Mouse (Mus musculus): ENCODE data around the gene Flt3. TPM values are rescaled to one million over a fixed set of nuclear protein-coding genes. Genes with fewer than 3 reads are reported as not detected.

Flt3 gene
- polyA plus RNA-seq, 1 experiment = 0.60 TPM

DNA sequence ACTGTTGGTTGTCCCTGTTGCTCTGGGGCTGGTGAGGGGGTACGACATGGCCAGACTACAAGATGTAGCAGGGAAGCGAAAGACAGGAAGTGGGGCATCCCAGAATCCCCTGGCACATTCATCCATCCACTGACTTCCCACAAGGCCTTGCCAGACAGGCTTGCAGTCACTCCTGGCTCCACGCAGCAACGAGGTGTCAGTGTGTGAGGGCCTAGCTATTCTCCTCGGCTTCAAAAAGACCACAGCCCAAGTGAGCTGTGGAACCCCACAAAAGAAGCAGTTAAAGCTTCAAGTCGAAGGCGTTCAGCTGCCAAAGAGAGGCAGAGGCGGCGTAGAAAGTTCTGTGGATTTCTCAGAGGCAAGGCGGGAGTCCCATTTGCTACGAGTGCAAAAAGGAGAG lies 41.8 kb downstream of the Flt3 start:
- H3K9me3 ChIP-seq = 0 out of 2 replicates have a peak, but pooled peaks cover 2% of the 10 kb centered on the region
- H3K36me3 ChIP-seq (replicated peaks; ENCODE audit: low read length) = no peaks in the 10 kb centered on the region
- no peak for TF ChIP-seq GATA1 (IDR thresholded peaks at IDR 0.05; ENCODE audit: borderline replicate concordance, low read length)
- no peak for TF ChIP-seq FLI1 (IDR thresholded peaks at IDR 0.05; ENCODE audit: low read length)
- no peak overlapping the region for H3K4me3 ChIP-seq (replicated peaks)
- peaks cover 4% of the 10 kb centered on the region for H3K4me1 ChIP-seq
- peaks cover 3% of the 10 kb centered on the region for H3K27me3 ChIP-seq (replicated peaks)

DNA sequence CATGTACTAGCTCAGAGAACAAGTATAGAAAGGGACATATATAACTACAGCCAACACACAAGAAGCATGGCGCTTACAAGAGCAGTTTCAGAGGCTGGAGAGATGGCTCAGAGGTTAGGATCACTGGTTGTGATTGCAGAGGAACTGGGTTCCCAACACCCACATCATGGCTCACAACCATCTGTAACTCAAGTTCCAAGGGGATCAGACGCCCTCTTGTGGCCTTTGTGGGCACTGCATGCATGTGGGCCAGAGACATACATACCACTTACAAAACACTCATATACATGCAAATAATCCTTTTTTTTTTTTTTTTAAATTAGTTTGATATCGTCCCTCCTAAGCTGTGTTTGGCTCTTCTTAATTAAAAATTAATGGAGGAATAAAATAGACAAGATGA lies 42.8 kb downstream of the Flt3 start:
- Histone ChIP-seq H3K9me3 (0 out of 2 replicates have a peak, but pooled peaks cover 2% of the 10 kb centered on the region), H3K36me3 (replicated peaks; ENCODE audit: low read length) (no peaks in the 10 kb centered on the region), H3K4me1 (peaks cover 4% of the 10 kb centered on the region), H3K4me3 (replicated peaks) (no peak overlapping the region), H3K27me3 (replicated peaks) (peaks cover 3% of the 10 kb centered on the region)
- TF ChIP-seq GATA1 (IDR thresholded peaks at IDR 0.05; ENCODE audit: borderline replicate concordance, low read length) (no peak), FLI1 (IDR thresholded peaks at IDR 0.05; ENCODE audit: low read length) (no peak)

DNA sequence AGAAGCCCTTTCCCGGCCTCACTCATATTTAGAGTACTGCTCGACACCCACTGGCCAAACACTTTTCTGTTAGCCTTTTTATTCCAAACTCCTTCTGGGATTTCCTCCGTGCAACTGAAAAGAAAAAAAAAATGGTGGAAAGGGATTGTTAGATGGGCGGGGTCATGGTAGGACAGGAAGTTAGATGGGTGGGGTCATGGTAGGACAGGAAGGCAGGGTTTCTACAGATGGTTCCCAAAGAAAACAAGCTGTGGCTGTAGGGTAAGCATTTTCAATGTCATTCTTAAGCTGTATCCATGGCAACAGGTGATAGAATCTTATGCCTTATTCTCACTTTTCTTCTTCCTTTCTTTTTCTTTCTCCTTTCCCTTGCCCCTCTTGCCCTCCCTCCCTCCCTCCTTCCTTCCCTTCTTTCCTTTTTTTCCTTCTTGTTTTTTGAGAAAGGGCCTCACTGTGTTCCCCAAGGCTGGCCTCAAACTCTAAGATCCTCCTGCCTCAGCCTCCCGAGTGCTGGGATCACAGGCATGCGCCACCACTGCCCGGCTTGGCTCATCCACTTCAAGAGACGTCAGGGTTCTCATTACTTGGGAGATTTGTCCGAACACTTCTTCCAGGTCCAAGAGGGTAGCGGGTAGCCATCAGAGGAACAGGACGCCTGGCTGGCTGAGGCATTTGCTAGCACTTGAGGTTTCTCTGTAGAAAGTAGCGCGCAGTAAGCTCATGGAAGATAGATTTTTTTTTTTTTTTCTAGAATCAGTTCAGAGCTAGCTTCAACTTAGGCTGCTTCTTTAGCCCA lies 43.8 kb downstream of the Flt3 start:
- H3K4me3 ChIP-seq (replicated peaks) = no peak overlapping the region
- H3K4me1 ChIP-seq = peaks cover 1% of the 10 kb centered on the region
- 0 out of 2 replicates have a peak, but pooled peaks cover 2% of the 10 kb centered on the region for H3K9me3 ChIP-seq
- H3K27me3 ChIP-seq (replicated peaks) = peaks cover 5% of the 10 kb centered on the region
- H3K36me3 ChIP-seq (replicated peaks; ENCODE audit: low read length) = no peaks in the 10 kb centered on the region
- TF ChIP-seq FLI1 (IDR thresholded peaks at IDR 0.05; ENCODE audit: low read length) (no peak), GATA1 (IDR thresholded peaks at IDR 0.05; ENCODE audit: borderline replicate concordance, low read length) (no peak)

DNA sequence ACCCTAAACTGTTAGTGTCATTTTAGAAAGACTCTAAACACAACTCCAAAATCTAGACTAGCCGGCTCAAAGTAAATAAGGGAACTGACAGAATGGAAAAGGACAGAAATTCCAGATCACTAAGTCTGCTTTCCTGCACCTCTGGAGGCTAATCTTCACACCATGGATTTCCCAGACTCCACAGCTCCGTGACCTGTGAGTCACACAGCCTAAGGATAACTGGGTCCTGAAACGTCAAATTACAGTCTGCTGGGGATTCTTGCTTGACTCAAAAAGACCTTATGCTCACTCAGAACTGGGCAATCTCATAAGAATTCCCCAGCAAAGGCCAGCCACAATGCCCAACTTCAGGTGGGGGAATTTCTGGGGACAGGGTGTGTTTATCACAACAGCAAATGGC lies 44.5 kb downstream of the Flt3 start:
- H3K9me3 ChIP-seq = 0 out of 2 replicates have a peak, but pooled peaks cover 2% of the 10 kb centered on the region
- H3K36me3 ChIP-seq (replicated peaks; ENCODE audit: low read length) = no peaks in the 10 kb centered on the region
- H3K4me1 ChIP-seq = no peaks in the 10 kb centered on the region; the same call in 1 of the 2 replicates
- TF ChIP-seq FLI1 (IDR thresholded peaks at IDR 0.05; ENCODE audit: low read length) = no peak
- H3K27me3 ChIP-seq (replicated peaks) = peaks cover 7% of the 10 kb centered on the region
- H3K4me3 ChIP-seq (replicated peaks) = no peak overlapping the region

DNA sequence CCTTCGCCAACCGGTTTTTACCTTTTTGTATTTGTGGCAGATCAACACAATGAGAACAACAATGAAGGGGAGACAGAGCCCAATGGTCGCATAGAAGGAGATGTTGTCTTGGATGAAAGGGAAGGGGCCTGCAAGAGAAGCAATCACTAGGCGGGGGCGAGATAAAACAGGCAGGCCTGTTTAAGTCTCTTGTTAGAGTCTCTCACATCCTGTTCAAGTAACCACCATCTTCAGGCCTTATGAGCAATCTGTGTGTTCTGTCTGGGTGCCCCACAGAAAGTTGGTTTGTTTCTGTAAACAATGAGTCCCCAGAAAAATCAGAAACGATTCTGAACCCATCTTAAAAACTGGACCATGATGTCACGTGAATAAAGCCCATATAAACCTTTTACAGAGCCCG lies 45.3 kb downstream of the Flt3 start:
- Histone ChIP-seq H3K36me3 (replicated peaks; ENCODE audit: low read length) (no peaks in the 10 kb centered on the region), H3K4me3 (replicated peaks) (no peak overlapping the region), H3K4me1 (no peaks in the 10 kb centered on the region; the same call in 1 of the 2 replicates), H3K27me3 (replicated peaks) (peaks cover 7% of the 10 kb centered on the region), H3K9me3 (0 out of 2 replicates have a peak, but pooled peaks cover 2% of the 10 kb centered on the region)
- TF ChIP-seq FLI1 (IDR thresholded peaks at IDR 0.05; ENCODE audit: low read length) (no peak), GATA1 (IDR thresholded peaks at IDR 0.05; ENCODE audit: borderline replicate concordance, low read length) (no peak)

DNA sequence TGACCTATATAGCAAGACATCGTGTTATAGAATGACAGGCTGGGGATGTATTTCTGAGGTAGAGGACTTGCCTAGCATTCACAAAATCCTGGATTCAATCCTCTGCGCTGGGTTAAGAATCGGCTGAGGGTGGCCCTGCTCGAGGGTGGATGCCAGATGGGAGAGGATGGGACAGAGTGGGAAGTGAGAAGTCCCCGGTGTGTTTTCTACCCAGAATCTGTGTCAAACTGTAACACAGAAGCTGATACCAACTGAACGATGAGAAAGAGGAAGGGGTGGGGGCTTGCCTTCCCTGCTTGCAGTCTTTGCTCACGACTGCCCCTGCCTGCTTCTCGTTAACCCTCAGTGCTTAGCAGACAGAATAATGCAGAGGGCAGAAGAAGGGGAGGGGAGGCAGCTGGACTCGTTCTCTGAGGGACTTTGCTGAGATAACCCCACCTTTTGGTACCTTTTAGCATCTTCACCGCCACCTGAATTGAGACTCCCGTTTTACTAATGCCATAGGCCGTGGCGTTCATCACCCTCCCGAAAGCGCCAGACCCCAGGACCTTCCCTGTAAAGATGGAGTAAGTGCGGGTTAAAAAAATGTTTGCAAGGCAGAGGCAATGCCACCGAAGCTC lies 46.0 kb downstream of the Flt3 start:
- Histone ChIP-seq H3K36me3 (replicated peaks; ENCODE audit: low read length) (no peaks in the 10 kb centered on the region), H3K9me3 (0 out of 2 replicates have a peak, but pooled peaks cover 2% of the 10 kb centered on the region), H3K27me3 (replicated peaks) (peaks cover 7% of the 10 kb centered on the region), H3K4me3 (replicated peaks) (no peak overlapping the region), H3K4me1 (no peaks in the 10 kb centered on the region; the same call in 1 of the 2 replicates)
- no peak for TF ChIP-seq GATA1 (IDR thresholded peaks at IDR 0.05; ENCODE audit: borderline replicate concordance, low read length)

DNA sequence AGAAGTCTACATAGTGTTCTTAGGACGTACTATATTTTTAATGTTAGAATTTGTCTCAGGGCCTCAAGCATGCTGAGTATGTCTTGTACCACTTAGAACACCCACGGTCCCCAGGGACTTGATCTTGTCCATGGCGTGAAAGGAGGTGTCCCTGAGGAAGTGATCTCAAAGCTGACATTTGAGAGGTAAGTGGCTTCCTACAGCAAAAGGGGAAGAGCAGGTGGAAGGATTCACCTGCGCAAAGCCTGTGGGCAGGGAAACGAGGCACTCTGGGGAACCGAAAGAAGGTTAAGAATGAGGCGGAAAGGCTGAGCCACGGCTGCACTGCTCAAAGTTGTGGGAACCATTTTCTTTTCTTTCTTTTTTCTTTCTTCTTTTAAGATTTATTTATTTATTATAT lies 48.4 kb downstream of the Flt3 start:
- H3K4me3 ChIP-seq (replicated peaks) = no peak overlapping the region
- no peaks in the 10 kb centered on the region for H3K9me3 ChIP-seq
- no peak for TF ChIP-seq FLI1 (IDR thresholded peaks at IDR 0.05; ENCODE audit: low read length)
- no peak for TF ChIP-seq GATA1 (IDR thresholded peaks at IDR 0.05; ENCODE audit: borderline replicate concordance, low read length)
- H3K4me1 ChIP-seq = no peaks in the 10 kb centered on the region; the same call in 1 of the 2 replicates
- peaks cover 7% of the 10 kb centered on the region for H3K27me3 ChIP-seq (replicated peaks)
- H3K36me3 ChIP-seq (replicated peaks; ENCODE audit: low read length) = no peaks in the 10 kb centered on the region

DNA sequence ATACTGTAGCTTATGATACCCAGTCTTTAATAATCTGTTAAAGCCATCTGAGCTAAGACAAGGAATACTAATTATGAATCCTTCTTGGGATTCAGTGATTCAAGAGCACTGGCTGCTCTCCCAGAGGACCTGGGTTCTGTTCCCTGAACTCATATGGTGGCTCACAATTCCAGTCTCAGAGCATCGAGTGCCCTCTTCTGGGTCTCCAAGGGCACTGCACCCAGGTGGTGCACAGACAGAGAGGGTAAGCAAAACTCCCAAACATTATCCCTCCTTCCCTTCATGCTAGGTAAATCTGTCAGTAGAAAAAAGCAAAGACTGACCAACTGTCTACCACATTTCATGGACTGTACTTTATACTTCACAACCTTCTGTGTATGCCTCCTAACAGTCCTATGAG lies 54.3 kb downstream of the Flt3 start:
- Histone ChIP-seq H3K27me3 (replicated peaks) (peaks cover 11% of the 10 kb centered on the region), H3K4me1 (0 out of 2 replicates have a peak, but pooled peaks cover 3% of the 10 kb centered on the region), H3K36me3 (replicated peaks; ENCODE audit: low read length) (no peaks in the 10 kb centered on the region), H3K9me3 (peaks cover 6% of the 10 kb centered on the region; the same call in 1 of the 2 replicates), H3K4me3 (replicated peaks) (no peak overlapping the region)
- TF ChIP-seq GATA1 (IDR thresholded peaks at IDR 0.05; ENCODE audit: borderline replicate concordance, low read length) (no peak), FLI1 (IDR thresholded peaks at IDR 0.05; ENCODE audit: low read length) (no peak)

DNA sequence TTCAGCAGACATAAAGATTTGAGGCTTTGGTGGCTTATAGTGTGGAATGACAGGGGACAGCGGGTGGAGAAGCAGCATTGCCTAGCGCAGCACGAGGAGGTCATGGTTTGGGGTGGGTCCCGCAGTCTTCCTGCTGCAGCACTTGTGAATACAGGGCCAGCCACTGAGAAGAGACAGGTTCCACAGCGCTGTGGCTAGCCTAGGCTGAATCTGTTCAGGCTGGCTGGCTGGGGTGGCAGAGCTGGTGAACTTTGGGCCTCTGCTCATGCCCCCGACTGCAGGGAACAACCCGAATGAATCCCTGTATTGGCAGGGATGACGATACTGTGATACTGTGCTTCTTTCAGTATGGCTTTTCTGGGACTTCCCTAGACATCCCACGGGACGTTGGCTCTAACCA lies 56.4 kb downstream of the Flt3 start:
- no peak for TF ChIP-seq FLI1 (IDR thresholded peaks at IDR 0.05; ENCODE audit: low read length)
- TF ChIP-seq GATA1 (IDR thresholded peaks at IDR 0.05; ENCODE audit: borderline replicate concordance, low read length) = no peak
- H3K4me3 ChIP-seq (replicated peaks) = no peak overlapping the region
- H3K4me1 ChIP-seq = 0 out of 2 replicates have a peak, but pooled peaks cover 3% of the 10 kb centered on the region
- H3K9me3 ChIP-seq = peaks cover 6% of the 10 kb centered on the region; the same call in 1 of the 2 replicates
- H3K36me3 ChIP-seq (replicated peaks; ENCODE audit: low read length) = no peaks in the 10 kb centered on the region
- H3K27me3 ChIP-seq (replicated peaks) = peaks cover 12% of the 10 kb centered on the region

DNA sequence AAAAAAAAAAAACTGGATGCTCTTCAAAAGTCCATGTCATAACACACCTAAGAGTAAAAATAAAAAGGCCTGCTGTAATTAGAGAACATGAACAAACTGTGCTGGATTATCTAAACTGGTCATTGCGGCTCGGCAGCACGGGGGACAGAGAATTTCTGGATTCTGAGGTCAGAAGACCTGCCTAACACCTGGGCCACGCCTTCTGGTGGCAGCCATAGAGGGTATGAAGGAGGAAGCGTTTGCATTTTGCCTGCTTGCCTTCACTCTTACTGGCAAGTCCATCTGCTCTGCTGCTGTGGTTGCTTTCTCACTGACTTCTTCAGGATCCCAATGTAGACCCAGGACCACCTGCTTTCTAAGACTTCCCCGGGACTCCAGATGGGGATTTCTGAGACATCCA lies 57.4 kb downstream of the Flt3 start:
- H3K4me1 ChIP-seq = 0 out of 2 replicates have a peak, but pooled peaks cover 3% of the 10 kb centered on the region

More for the DNA sequence above, 57.4 kb downstream of the Flt3 start:
- peaks cover 12% of the 10 kb centered on the region for H3K27me3 ChIP-seq (replicated peaks)
- H3K36me3 ChIP-seq (replicated peaks; ENCODE audit: low read length) = no peaks in the 10 kb centered on the region
- no peak overlapping the region for H3K4me3 ChIP-seq (replicated peaks)
- peaks cover 6% of the 10 kb centered on the region; the same call in 1 of the 2 replicates for H3K9me3 ChIP-seq
- TF ChIP-seq GATA1 (IDR thresholded peaks at IDR 0.05; ENCODE audit: borderline replicate concordance, low read length) = no peak
- TF ChIP-seq FLI1 (IDR thresholded peaks at IDR 0.05; ENCODE audit: low read length) = no peak
